Mouse (Mus musculus): Measurements from ENCODE around the gene Grem1. TPM values are rescaled to one million over a fixed set of nuclear protein-coding genes. Genes with fewer than 3 reads are reported as not detected.

The Grem1 gene
- total and polyA plus RNA-seq, 2 experiments: not detected

DNA sequence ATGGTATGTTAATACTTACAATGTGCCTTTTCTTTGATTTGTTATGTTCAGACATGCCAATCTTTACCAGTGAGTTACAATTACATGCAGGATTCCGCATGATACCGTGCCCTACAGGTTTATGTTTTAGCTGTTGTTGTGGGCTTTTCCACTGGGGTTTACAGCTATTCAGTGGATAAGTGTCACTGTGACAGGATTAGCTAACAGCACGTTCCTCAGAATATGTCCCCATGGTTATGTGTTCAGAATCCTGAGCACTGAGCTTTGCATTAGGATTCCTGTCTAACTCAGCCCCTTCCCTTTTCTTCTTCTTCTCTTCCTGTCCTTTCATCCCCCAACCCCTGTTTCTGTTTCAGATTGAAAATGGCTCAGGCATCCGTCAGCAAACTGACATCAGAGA lies 50.9 kb downstream of the Grem1 start:
- H3K36me3 ChIP-seq (ENCODE audit: control insufficient read depth, insufficient read depth, low read length): peaks cover 14% of the 10 kb centered on the region
- no peak overlapping the region for H3K9ac ChIP-seq (ENCODE audit: low read depth, low read length)
- no peaks in the 10 kb centered on the region for H3K79me2 ChIP-seq (ENCODE audit: control insufficient read depth, insufficient read depth, low read length)
- TF ChIP-seq POLR2A (IDR thresholded peaks at IDR 0.05; ENCODE audit: extremely low read depth, insufficient read depth, low read length): no peak
- TF ChIP-seq CTCF (IDR thresholded peaks at IDR 0.05; ENCODE audit: low read depth, low read length): no peak
- no peaks in the 10 kb centered on the region for H3K4me1 ChIP-seq (ENCODE audit: control insufficient read depth, insufficient read depth, low read length)
- DNase-seq (ENCODE audit: extremely low read depth, low read depth, low spot score): no peak
- no peaks in the 10 kb centered on the region for H3K27me3 ChIP-seq (ENCODE audit: control insufficient read depth, insufficient read depth, low read length)
- WGBS: 89% methylated on average over 4 of the region's 4 CpGs
- no peak overlapping the region for H3K27ac ChIP-seq (replicated peaks; ENCODE audit: insufficient read depth, low read depth, low read length)
- no peak overlapping the region for H3K4me3 ChIP-seq (ENCODE audit: insufficient read depth, low read depth, low read length)

DNA sequence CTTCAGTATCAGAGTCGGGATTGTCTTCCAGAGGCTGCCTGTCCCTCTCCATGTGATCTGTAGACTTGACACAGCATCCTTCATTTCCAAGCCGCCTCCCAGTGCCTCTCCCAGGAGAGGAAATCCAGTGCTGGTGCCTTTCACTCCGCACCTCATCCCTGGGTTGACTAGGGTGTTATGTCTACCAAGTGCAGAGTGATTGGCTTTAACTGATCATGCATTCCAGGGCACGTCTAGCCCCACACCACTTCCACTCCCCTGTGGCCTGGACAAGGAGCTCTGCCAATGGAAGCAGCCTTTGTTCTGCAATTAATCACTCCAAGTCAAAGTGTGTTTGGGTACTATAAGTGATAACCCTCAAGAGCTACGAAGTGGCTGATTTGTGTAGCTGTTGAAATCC lies 56.9 kb downstream of the Grem1 start:
- no peak for TF ChIP-seq POLR2A (IDR thresholded peaks at IDR 0.05; ENCODE audit: extremely low read depth, insufficient read depth, low read length)
- TF ChIP-seq CTCF (IDR thresholded peaks at IDR 0.05; ENCODE audit: low read depth, low read length): no peak
- 89% methylated on average over 5 of the region's 5 CpGs for WGBS

DNA sequence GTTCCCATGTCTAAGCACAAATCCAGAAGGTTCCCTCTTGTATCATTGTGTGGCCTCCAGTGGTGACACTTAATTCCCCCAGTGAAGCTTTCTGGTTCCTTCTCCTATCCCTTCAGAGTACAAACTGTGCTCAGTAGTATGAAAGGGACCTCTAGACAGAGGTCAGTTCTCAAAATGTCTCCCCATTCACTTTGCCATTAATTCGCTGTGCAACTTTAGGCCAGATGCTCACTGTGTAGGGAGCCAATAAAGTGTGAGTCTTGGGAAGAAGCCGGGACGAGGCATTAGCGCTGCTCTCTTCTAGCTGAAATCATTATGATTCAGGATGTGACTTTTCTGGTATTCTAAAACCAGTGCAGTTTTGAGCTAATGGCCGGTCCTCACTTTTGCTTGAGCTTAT lies 61.8 kb downstream of the Grem1 start:
- Histone ChIP-seq H3K4me1 (ENCODE audit: control insufficient read depth, insufficient read depth, low read length) (no peaks in the 10 kb centered on the region), H3K27ac (replicated peaks; ENCODE audit: insufficient read depth, low read depth, low read length) (no peak overlapping the region), H3K4me3 (ENCODE audit: insufficient read depth, low read depth, low read length) (no peak overlapping the region), H3K36me3 (ENCODE audit: control insufficient read depth, insufficient read depth, low read length) (peaks cover 4% of the 10 kb centered on the region; the same call in 1 of the 2 replicates), H3K27me3 (ENCODE audit: control insufficient read depth, insufficient read depth, low read length) (no peaks in the 10 kb centered on the region), H3K9ac (ENCODE audit: low read depth, low read length) (no peak overlapping the region), H3K79me2 (ENCODE audit: control insufficient read depth, insufficient read depth, low read length) (no peaks in the 10 kb centered on the region)
- DNase-seq (ENCODE audit: extremely low read depth, low read depth, low spot score): no peak
- TF ChIP-seq CTCF (IDR thresholded peaks at IDR 0.05; ENCODE audit: low read depth, low read length) (no peak), POLR2A (IDR thresholded peaks at IDR 0.05; ENCODE audit: extremely low read depth, insufficient read depth, low read length) (no peak)
- WGBS: 96% methylated on average over 5 of the region's 5 CpGs

More for the DNA sequence above, 56.9 kb downstream of the Grem1 start:
- H3K36me3 ChIP-seq (ENCODE audit: control insufficient read depth, insufficient read depth, low read length): peaks cover 1% of the 10 kb centered on the region; the same call in 1 of the 2 replicates
- DNase-seq (ENCODE audit: extremely low read depth, low read depth, low spot score): no peak
- no peak overlapping the region for H3K9ac ChIP-seq (ENCODE audit: low read depth, low read length)
- H3K4me3 ChIP-seq (ENCODE audit: insufficient read depth, low read depth, low read length): no peak overlapping the region
- no peak overlapping the region for H3K27ac ChIP-seq (replicated peaks; ENCODE audit: insufficient read depth, low read depth, low read length)
- H3K4me1 ChIP-seq (ENCODE audit: control insufficient read depth, insufficient read depth, low read length): no peaks in the 10 kb centered on the region
- no peaks in the 10 kb centered on the region for H3K79me2 ChIP-seq (ENCODE audit: control insufficient read depth, insufficient read depth, low read length)
- H3K27me3 ChIP-seq (ENCODE audit: control insufficient read depth, insufficient read depth, low read length): no peaks in the 10 kb centered on the region

DNA sequence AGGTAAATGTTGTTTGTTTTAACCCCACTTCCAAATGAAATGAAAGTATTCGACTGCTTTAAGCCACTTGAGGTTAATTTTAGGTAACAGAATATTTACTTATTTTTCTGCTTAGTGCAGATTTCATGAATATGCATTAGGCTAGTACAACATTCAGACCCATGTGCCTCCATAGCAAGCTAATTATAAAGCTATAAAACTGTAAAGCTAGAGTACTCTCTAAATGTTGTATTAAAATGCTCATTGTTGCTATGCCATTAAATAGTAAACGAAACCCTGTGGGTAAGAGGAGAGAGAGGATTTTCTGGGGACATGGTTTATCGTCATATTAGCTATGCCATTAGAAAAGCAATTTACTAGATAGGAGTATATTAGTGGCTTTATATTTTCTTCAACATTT lies 62.2 kb downstream of the Grem1 start:
- TF ChIP-seq POLR2A (IDR thresholded peaks at IDR 0.05; ENCODE audit: extremely low read depth, insufficient read depth, low read length) (no peak), CTCF (IDR thresholded peaks at IDR 0.05; ENCODE audit: low read depth, low read length) (no peak)
- 86% methylated on average over 3 of the region's 3 CpGs for WGBS
- no peak for DNase-seq (ENCODE audit: extremely low read depth, low read depth, low spot score)

More for the DNA sequence above, 62.2 kb downstream of the Grem1 start:
- Histone ChIP-seq H3K27ac (replicated peaks; ENCODE audit: insufficient read depth, low read depth, low read length) (no peak overlapping the region), H3K79me2 (ENCODE audit: control insufficient read depth, insufficient read depth, low read length) (no peaks in the 10 kb centered on the region), H3K4me1 (ENCODE audit: control insufficient read depth, insufficient read depth, low read length) (no peaks in the 10 kb centered on the region), H3K27me3 (ENCODE audit: control insufficient read depth, insufficient read depth, low read length) (no peaks in the 10 kb centered on the region), H3K4me3 (ENCODE audit: insufficient read depth, low read depth, low read length) (no peak overlapping the region), H3K9ac (ENCODE audit: low read depth, low read length) (no peak overlapping the region), H3K36me3 (ENCODE audit: control insufficient read depth, insufficient read depth, low read length) (peaks cover 4% of the 10 kb centered on the region; the same call in 1 of the 2 replicates)

Other genes starting within 250 kb of the Grem1 start
- 0.20 TPM in 1 of 2 replicates, not detected in the other for gene Scg5, start 70.5 kb upstream of the Grem1 start, total RNA-seq (2014; rRNA removed)
- gene Scg5, start 70.5 kb upstream of the Grem1 start, polyA plus RNA-seq (2012; rRNA removed): 0.07 TPM in 1 of 2 replicates, not detected in the other
- 0.55 and 1.0 TPM in 2 replicates for gene Arhgap11a, start 90.0 kb upstream of the Grem1 start, total RNA-seq (2014; rRNA removed)
- gene Arhgap11a, start 90.0 kb upstream of the Grem1 start, polyA plus RNA-seq (2012; rRNA removed): 0.19 and 0.21 TPM in 2 replicates